21 mouse cellular contexts compared by ENCODE assay signal in genomic region chr7:66028766-66029512, GRCm38 (mm10). TPM values are rescaled to one million over a fixed set of nuclear protein-coding genes. Genes with fewer than 3 reads are reported as not detected.
A peak's percentile ranks its signal among the peaks of the same experiment; 100 is the strongest.
DNase-seq lines count a peak whose midpoint lies in the region; ATAC-seq and TF ChIP-seq lines count a peak whose summit lies in the region.
"Had no signal": no experiment of that assay in that cellular context is flagged by ENCODE, and none has a peak within 500 bp of the region (broad histone marks: within the 10 kb centered on the region; RNA-seq: fewer than 3 reads in every experiment).

No protein-coding gene starts in this region.

- peak; percentile 41 for ATAC-seq in hindbrain, postnatal 0 days
- ATAC-seq in hindbrain, embryonic 16.5 days, result no peak
- no peak for ATAC-seq in activated CD4-positive, CD25-positive, alpha-beta regulatory T cell, adult 4 months
- ATAC-seq: intestine, embryonic 16.5 days had no signal

- H3K27ac ChIP-seq in hindbrain, postnatal 0 days, result no peak overlapping the region
- H3K27ac ChIP-seq in hindbrain, embryonic 16.5 days (ENCODE audit: low read depth, low read length), result no peak overlapping the region
- peak overlapping the region; percentile 30; the same call in 1 of the 2 replicates for H3K27ac ChIP-seq in embryonic facial prominence, embryonic 10.5 days (replicated peaks)
- H3K27ac ChIP-seq: forebrain, embryonic 10.5 days; left cerebral cortex, adult 2 months; stomach, embryonic 15.5 days had no signal

- 55% methylated on average over 6 of the region's 6 CpGs for WGBS in hindbrain, postnatal 0 days
- WGBS in hindbrain, embryonic 16.5 days, result 52% methylated on average over 6 of the region's 6 CpGs
- 40% methylated on average over 6 of the region's 6 CpGs for WGBS in embryonic facial prominence, embryonic 10.5 days

- no peaks in the 10 kb centered on the region for H3K9me3 ChIP-seq in hindbrain, postnatal 0 days (ENCODE audit: low read length)
- peaks cover 2% of the 10 kb centered on the region; the same call in 1 of the 2 replicates for H3K9me3 ChIP-seq in hindbrain, embryonic 16.5 days (ENCODE audit: control insufficient read depth, low read length)
- H3K9me3 ChIP-seq in embryonic facial prominence, embryonic 10.5 days, result no peaks in the 10 kb centered on the region
- H3K9me3 ChIP-seq: forebrain, embryonic 10.5 days; stomach, embryonic 15.5 days had no signal

- H3K27me3 ChIP-seq in hindbrain, postnatal 0 days (ENCODE audit: insufficient read depth, low read length), result no peaks in the 10 kb centered on the region
- no peaks in the 10 kb centered on the region for H3K27me3 ChIP-seq in hindbrain, embryonic 16.5 days (replicated peaks; ENCODE audit: control insufficient read depth, insufficient read depth, low read length)
- peaks cover 20% of the 10 kb centered on the region; the same call in 1 of the 2 replicates for H3K27me3 ChIP-seq in embryonic facial prominence, embryonic 10.5 days (replicated peaks; ENCODE audit: low read depth, poor library complexity, severe bottlenecking)
- H3K27me3 ChIP-seq: stomach, embryonic 15.5 days had no signal

- H3K4me2 ChIP-seq in hindbrain, postnatal 0 days (ENCODE audit: low read depth, low read length), result no peak overlapping the region
- H3K4me2 ChIP-seq in hindbrain, embryonic 16.5 days (ENCODE audit: low read length), result no peak overlapping the region
- H3K4me2 ChIP-seq: liver, embryonic 11.5 days; stomach, embryonic 15.5 days had no signal

- no peak overlapping the region for H3K9ac ChIP-seq in hindbrain, postnatal 0 days (replicated peaks; ENCODE audit: low read length)
- H3K9ac ChIP-seq in hindbrain, embryonic 16.5 days (ENCODE audit: low read depth, low read length), result no peak overlapping the region
- H3K9ac ChIP-seq: stomach, embryonic 15.5 days had no signal

- no peaks in the 10 kb centered on the region for H3K36me3 ChIP-seq in hindbrain, postnatal 0 days (ENCODE audit: insufficient read depth, low read length)
- no peaks in the 10 kb centered on the region for H3K36me3 ChIP-seq in hindbrain, embryonic 16.5 days (ENCODE audit: control insufficient read depth, insufficient read depth, low read length)
- H3K36me3 ChIP-seq in embryonic facial prominence, embryonic 10.5 days (replicated peaks), result no peaks in the 10 kb centered on the region
- H3K36me3 ChIP-seq: forebrain, embryonic 10.5 days; stomach, embryonic 15.5 days had no signal

- H3K4me3 ChIP-seq in hindbrain, postnatal 0 days (ENCODE audit: low read length), result no peak overlapping the region
- H3K4me3 ChIP-seq in hindbrain, embryonic 16.5 days (ENCODE audit: low read length), result no peak overlapping the region
- no peak overlapping the region for H3K4me3 ChIP-seq in embryonic facial prominence, embryonic 10.5 days
- H3K4me3 ChIP-seq: forebrain, embryonic 10.5 days; left cerebral cortex, adult 2 months; stomach, embryonic 15.5 days had no signal

- H3K4me1 ChIP-seq in hindbrain, postnatal 0 days (ENCODE audit: insufficient read depth, low read length), result no peaks in the 10 kb centered on the region; the same call in 1 of the 2 replicates
- no peaks in the 10 kb centered on the region for H3K4me1 ChIP-seq in hindbrain, embryonic 16.5 days (ENCODE audit: control insufficient read depth, insufficient read depth, low read depth, low read length)
- H3K4me1 ChIP-seq in embryonic facial prominence, embryonic 10.5 days, result peaks cover 32% of the 10 kb centered on the region
- H3K4me1 ChIP-seq: stomach, embryonic 15.5 days had no signal

- TF ChIP-seq CTCF in hindbrain, postnatal 0 days (IDR thresholded peaks at IDR 0.05; ENCODE audit: low read depth), result no peak

- peak; percentile 10 for DNase-seq in embryo, embryonic 10 days (ENCODE audit: low spot score)
- DNase-seq in embryo, embryonic 9.5 days (ENCODE audit: extremely low spot score), result no peak
- no peak for DNase-seq in hindbrain, postnatal 0 days (ENCODE audit: low spot score)
- peak; percentile 63 for DNase-seq in embryonic facial prominence, embryonic 10.5 days (ENCODE audit: low spot score)
- DNase-seq in lung, postnatal 10 days, result peak; percentile 54
- DNase-seq in thymus, postnatal 14 days, result no peak
- DNase-seq: B cell, adult 2 months; cerebellum, postnatal 36 days; right cerebral cortex, postnatal 4 days; thymus, postnatal 4 days had no signal

RNA-seq across cellular contexts. Expression of gene Gm45213, which starts 14.5 kb away (rescaled TPM):
- total RNA-seq in hindbrain, postnatal 0 days (2014; rRNA removed), result not detected in 2 replicates
- not detected in 2 replicates for polyA plus RNA-seq in hindbrain, postnatal 0 days (2015; fragmentation: Nextera tagmentation; extraction: Ambion mirVana)
- polyA plus RNA-seq in hindbrain, embryonic 16.5 days (2015; fragmentation: Nextera tagmentation; extraction: Ambion mirVana), result not detected in 2 replicates
- not detected in 2 replicates for polyA plus RNA-seq in embryonic facial prominence, embryonic 10.5 days (2016; fragmentation: Nextera tagmentation; extraction: Ambion mirVana)
- polyA plus RNA-seq in activated CD4-positive, CD25-positive, alpha-beta regulatory T cell, adult 4 months (2017; shearing (Covaris generic)), result not detected
- total RNA-seq: ES-E14; gastrocnemius, adult 18-20 months; left cerebral cortex, adult 2 months; megakaryocyte progenitor cell, adult 5-6 weeks had no signal
- polyA plus RNA-seq: forebrain, embryonic 10.5 days; heart, postnatal 0 days; intestine, embryonic 16.5 days; liver, embryonic 11.5 days; stomach, embryonic 15.5 days had no signal

RNA-seq across cellular contexts. Expression of gene Snrpa1, which starts 29.9 kb away (rescaled TPM):
- total RNA-seq in hindbrain, postnatal 0 days (2014; rRNA removed), result 22.6 and 26.5 TPM in 2 replicates
- 119 and 127 TPM in 2 replicates for polyA plus RNA-seq in hindbrain, postnatal 0 days (2015; fragmentation: Nextera tagmentation; extraction: Ambion mirVana)
- 117 and 122 TPM in 2 replicates for polyA plus RNA-seq in hindbrain, embryonic 16.5 days (2015; fragmentation: Nextera tagmentation; extraction: Ambion mirVana)
- 273 and 281 TPM in 2 replicates for polyA plus RNA-seq in embryonic facial prominence, embryonic 10.5 days (2016; fragmentation: Nextera tagmentation; extraction: Ambion mirVana)
- polyA plus RNA-seq in activated CD4-positive, CD25-positive, alpha-beta regulatory T cell, adult 4 months (2017; shearing (Covaris generic)), result 100 to 1,000 TPM; 133 to 154 TPM

RNA-seq across cellular contexts. Expression of gene Selenos, which starts 50.5 kb away (rescaled TPM):
- total RNA-seq in hindbrain, postnatal 0 days (2014; rRNA removed), result 30.4 and 32.4 TPM in 2 replicates
- 115 and 131 TPM in 2 replicates for polyA plus RNA-seq in hindbrain, postnatal 0 days (2015; fragmentation: Nextera tagmentation; extraction: Ambion mirVana)
- polyA plus RNA-seq in hindbrain, embryonic 16.5 days (2015; fragmentation: Nextera tagmentation; extraction: Ambion mirVana), result 94.9 and 99.1 TPM in 2 replicates
- 83.2 and 85.8 TPM in 2 replicates for polyA plus RNA-seq in embryonic facial prominence, embryonic 10.5 days (2016; fragmentation: Nextera tagmentation; extraction: Ambion mirVana)
- polyA plus RNA-seq in activated CD4-positive, CD25-positive, alpha-beta regulatory T cell, adult 4 months (2017; shearing (Covaris generic)), result 100 to 1,000 TPM; 188 to 201 TPM

Comparison
In these comparisons a context has a peak if more than half of its experiments do, and no peak if none do; other contexts are left out.
1. DNase-seq: peak in embryo, embryonic 10 days (single experiment), embryonic facial prominence, embryonic 10.5 days (single experiment) and lung, postnatal 10 days (single experiment); none in embryo, embryonic 9.5 days (single experiment), hindbrain, postnatal 0 days (single experiment) and thymus, postnatal 14 days (single experiment).